22 mouse cellular contexts compared by ENCODE assay signal in the genomic region with DNA sequence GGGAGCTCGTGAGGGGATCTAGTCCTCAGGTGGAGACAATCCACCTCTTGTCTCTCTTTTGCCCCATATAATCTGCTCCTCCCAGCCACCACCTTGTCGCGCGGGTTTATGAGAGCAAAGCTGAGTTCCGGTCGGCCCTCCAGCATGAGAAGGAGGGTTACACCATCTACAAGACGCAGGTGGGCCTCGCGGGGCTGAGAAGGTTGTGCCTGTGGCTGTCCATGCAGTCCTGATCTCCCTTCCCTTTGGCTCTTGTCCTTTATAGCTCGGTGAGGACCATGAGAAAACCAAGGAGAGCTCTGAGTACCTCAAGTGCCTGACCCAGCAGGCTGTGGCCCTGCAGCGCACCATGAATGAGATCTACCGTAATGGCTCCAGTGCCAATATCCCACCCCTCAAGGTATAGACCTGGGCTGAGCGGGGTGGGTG. TPM values are rescaled to one million over a fixed set of nuclear protein-coding genes. Genes with fewer than 3 reads are reported as not detected.
"Had no signal": no experiment of that assay in that cellular context is flagged by ENCODE, and none has a peak within 500 bp of the region (broad histone marks: within the 10 kb centered on the region; RNA-seq: fewer than 3 reads in every experiment).

No protein-coding gene starts in this region.

- ATAC-seq: liver, postnatal 0 days; lung, postnatal 0 days; midbrain, embryonic 13.5 days; midbrain, embryonic 15.5 days had no signal

- H3K27ac ChIP-seq: liver, embryonic 15.5 days; lung, embryonic 15.5 days; macrophage; midbrain, embryonic 13.5 days; midbrain, embryonic 15.5 days; neural tube, embryonic 13.5 days; neural tube, embryonic 15.5 days had no signal

- H3K27me3 ChIP-seq: liver, embryonic 15.5 days; lung, embryonic 15.5 days; megakaryocyte, embryonic 14.5 days; midbrain, embryonic 13.5 days; midbrain, embryonic 15.5 days; neural tube, embryonic 13.5 days; neural tube, embryonic 15.5 days had no signal

- H3K4me1 ChIP-seq: liver, embryonic 15.5 days; lung, embryonic 15.5 days; midbrain, embryonic 13.5 days; midbrain, embryonic 15.5 days; neural tube, embryonic 13.5 days; neural tube, embryonic 15.5 days had no signal

- H3K4me2 ChIP-seq: liver, embryonic 15.5 days; lung, embryonic 15.5 days; midbrain, embryonic 11.5 days; midbrain, embryonic 13.5 days; midbrain, embryonic 15.5 days; neural tube, embryonic 13.5 days; neural tube, embryonic 15.5 days had no signal

- H3K9ac ChIP-seq: liver, embryonic 15.5 days; liver, postnatal 0 days; lung, embryonic 15.5 days; midbrain, embryonic 13.5 days; midbrain, embryonic 15.5 days; neural tube, embryonic 13.5 days; neural tube, embryonic 15.5 days had no signal

- DNase-seq: liver, postnatal 0 days; lung, adult 2 months; lung, postnatal 14 days; lung, postnatal 36 days; retina, postnatal 1 day; right cerebral cortex, postnatal 14 days; right cerebral cortex, postnatal 4 days; spleen, adult 18-20 months; thymus, adult 18-20 months; thymus, postnatal 14 days; thymus, postnatal 36 days had no signal

- H3K9me3 ChIP-seq: liver, embryonic 15.5 days; lung, embryonic 15.5 days; megakaryocyte, embryonic 14.5 days; midbrain, embryonic 13.5 days; midbrain, embryonic 15.5 days; neural tube, embryonic 13.5 days; neural tube, embryonic 15.5 days had no signal

- H3K4me3 ChIP-seq: liver, embryonic 15.5 days; lung, embryonic 15.5 days; midbrain, embryonic 13.5 days; midbrain, embryonic 15.5 days; neural tube, embryonic 13.5 days; neural tube, embryonic 15.5 days had no signal

RNA-seq across cellular contexts. Expression of gene Ccdc92b, which starts 48.2 kb away (rescaled TPM):
- total RNA-seq: monocyte, adult 5-6 weeks had no signal
